Mouse (Mus musculus) thymus, postnatal 36 days (tissue): ENCODE measurements at regions not wholly inside any gene's neighbourhood (a gene's known extent, or its start where the extent isn't known, plus 50 kb on each side); places are given as distances from the start of the nearest gene placed in this dataset.
A peak's percentile ranks its signal among the peaks of the same experiment; 100 is the strongest.

Experiments used
- DNase-seq, 2 experiments: peaks; one replicate each; pipeline ENCODE4 v3.0.0; 2022; ENCODE audit warnings: mixed read lengths in 2 of 2

DNA sequence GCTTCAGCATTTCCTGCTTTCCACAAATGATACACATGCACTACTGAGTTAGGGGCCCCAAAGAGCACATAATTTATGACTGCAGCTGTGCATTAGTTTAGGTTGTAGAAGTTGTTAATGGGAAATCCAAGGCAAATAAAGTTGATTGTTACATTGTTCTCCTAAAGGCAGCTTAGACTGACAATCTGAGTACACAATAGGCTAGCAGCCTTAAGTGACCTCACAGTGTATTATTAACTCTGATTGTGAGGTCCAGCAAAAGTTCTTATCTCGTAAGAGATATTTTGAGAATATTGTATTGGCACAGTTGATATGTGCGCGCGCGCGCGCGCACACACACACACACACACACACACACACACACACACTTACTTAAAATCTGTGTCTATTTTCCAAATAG is 70.5 kb upstream of the Yae1d1 start:
- DNase-seq, result no peak

GRCm38 (mm10) chr13:18060265-18060664 is 67.1 kb upstream of the Yae1d1 start:
- DNase-seq, result no peak

- DNase-seq, result peak in 1 of 2 experiments; percentile 3
These were observed 64.2 kb upstream of the Yae1d1 start for GRCm38 (mm10) chr13:18057231-18057912.

DNA sequence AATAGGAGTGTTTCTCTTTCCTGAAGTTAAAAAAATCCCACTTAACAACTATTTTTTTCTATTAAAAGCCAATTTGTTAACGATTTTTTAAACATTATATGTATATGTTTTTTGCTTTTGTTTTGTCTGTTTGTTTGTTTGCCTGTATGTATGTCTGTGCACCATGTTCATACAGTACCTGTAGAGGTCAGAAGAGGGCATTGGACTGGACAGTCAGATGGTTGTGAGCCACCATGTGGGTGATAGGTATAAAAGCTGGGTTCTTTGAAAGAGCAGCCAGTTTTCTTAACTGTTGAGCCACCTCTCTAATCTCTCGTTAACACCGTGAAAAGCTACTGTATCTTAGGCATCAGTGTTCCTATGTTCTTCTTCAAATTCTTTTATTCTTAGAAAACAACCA is 63.7 kb upstream of the Yae1d1 start:
- no peak for DNase-seq

DNA sequence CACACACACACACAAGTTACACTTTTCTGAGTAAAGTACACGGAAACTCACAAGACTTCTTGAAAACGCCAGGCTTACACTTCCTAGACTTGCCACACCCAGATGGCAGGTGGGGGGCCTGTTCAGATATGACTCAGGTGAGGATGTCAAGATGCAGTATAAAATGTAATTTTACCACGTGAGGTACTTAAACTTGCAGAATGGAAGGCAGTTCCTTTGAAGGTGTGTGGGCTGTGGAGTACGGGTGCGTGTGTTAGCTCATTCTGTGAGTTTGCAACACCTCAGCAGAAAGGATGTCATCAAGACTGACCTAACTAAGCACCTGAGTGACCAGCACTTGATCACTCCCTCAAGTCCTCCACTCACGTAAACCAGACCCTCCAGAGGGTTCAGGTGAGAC is 50.0 kb upstream of the Yae1d1 start:
- no peak for DNase-seq
